Mouse (Mus musculus) cortical plate, adult 2 months (tissue): ENCODE results near the gene Syce3. TPM values are rescaled to one million over a fixed set of nuclear protein-coding genes. Genes with fewer than 3 reads are reported as not detected.

ENCODE experiments used
- H3K27ac ChIP-seq: fragments of 200-500 bp; 2 replicates; pipeline ENCODE4 v1.5.1; 2012; ENCODE audit warnings: low read length, control low read depth, inconsistent platforms; ENCODE audit not compliant: insufficient read depth
- H3K4me1 ChIP-seq: fragments of 200-500 bp; 2 replicates; pipeline ENCODE4 v1.6.1; 2011; ENCODE audit warnings: low read length; ENCODE audit not compliant: control insufficient read depth, insufficient read depth
- H3K4me3 ChIP-seq: fragments of 200-500 bp; 2 replicates; pipeline ENCODE4 v1.5.1; 2011; ENCODE audit warnings: mild to moderate bottlenecking, low read length, control low read depth; ENCODE audit not compliant: insufficient read depth
- CTCF ChIP-seq: fragments of 200-500 bp; IDR thresholded peaks from 2 replicates; pipeline ENCODE4 v1.5.1; 2011; ENCODE audit warnings: mild to moderate bottlenecking, control low read depth, low read length; ENCODE audit not compliant: insufficient read depth; ENCODE audit errors: extremely low read depth
- POLR2A ChIP-seq: fragments of 200-500 bp; IDR thresholded peaks from 2 replicates; pipeline ENCODE4 v1.6.1; 2011; ENCODE audit warnings: mild to moderate bottlenecking, low read length, control low read depth; ENCODE audit not compliant: insufficient read depth; ENCODE audit errors: extremely low read depth
- polyA plus RNA-seq: library from polyadenylated mRNA; depleted of rRNA; stranded (reverse); fragments of >200 nt; gene quantifications from 2 replicates; pipeline ENCODE4 v1.2.3, GENCODE M21; 2012; rRNA removed

The Syce3 gene
- 0.33 TPM in 1 of 2 replicates, not detected in the other for polyA plus RNA-seq

GRCm38 (mm10) chr15:89410118-89410517 is at the start of gene Syce3:
TSS of gene Syce3 (minus strand) at chr15:89410503.
- Histone ChIP-seq H3K4me1 (no peaks in the 10 kb centered on the region), H3K4me3 (no peak within 1 kb of the TSS), H3K27ac (no peak within 1 kb of the TSS)
- TF ChIP-seq POLR2A (no peak), CTCF (no peak)

DNA sequence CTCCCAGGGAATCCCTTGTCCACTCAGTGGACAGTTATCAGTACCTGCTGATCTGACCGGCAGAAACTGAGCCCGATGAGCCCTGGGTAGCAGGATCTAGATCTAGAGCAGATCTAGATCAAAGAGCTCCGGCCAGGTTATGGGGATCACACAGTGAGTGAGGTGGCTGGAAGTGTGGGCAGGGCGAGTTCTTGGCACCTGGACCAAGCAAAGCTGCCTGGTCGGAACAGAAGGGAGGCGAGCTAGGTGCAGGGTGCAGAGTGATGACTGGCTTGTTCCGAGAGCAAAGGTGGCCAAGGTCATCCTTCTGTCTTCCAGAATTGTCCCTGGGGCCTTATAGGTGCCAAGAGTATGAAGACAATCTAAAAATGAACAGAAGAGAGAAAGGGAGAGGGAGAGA is 49.5 kb upstream of the Syce3 start:
- no peak overlapping the region for H3K27ac ChIP-seq
- H3K4me3 ChIP-seq: no peak overlapping the region
- H3K4me1 ChIP-seq: no peaks in the 10 kb centered on the region
- no peak for TF ChIP-seq POLR2A
- no peak for TF ChIP-seq CTCF

DNA sequence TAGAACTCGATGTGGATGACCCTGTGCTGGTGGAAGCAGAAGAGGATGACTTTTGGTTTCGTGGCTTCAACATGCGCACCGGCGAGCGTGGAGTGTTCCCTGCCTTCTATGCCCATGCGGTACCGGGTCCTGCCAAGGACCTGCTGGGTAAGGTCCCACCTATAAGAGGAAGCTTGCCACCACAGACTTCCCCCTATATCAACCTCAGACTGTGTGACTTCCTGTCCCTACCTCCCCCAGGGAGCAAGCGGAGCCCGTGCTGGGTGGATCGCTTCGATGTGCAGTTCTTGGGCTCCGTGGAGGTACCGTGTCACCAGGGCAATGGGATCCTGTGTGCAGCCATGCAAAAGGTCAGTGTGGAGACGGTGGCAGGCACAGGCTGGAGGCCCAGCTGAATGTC is 48.6 kb upstream of the Syce3 start:
- Histone ChIP-seq H3K4me3 (no peak overlapping the region), H3K4me1 (no peaks in the 10 kb centered on the region), H3K27ac (no peak overlapping the region)
- TF ChIP-seq POLR2A: no peak
- TF ChIP-seq CTCF: no peak

GRCm38 (mm10) chr15:89455642-89456041 is 45.3 kb upstream of the Syce3 start:
- Histone ChIP-seq H3K4me3 (peak overlapping the region; percentile 99; the same call in 1 of the 2 replicates), H3K27ac (no peak overlapping the region), H3K4me1 (no peaks in the 10 kb centered on the region)
- TF ChIP-seq CTCF (no peak), POLR2A (no peak)

- Histone ChIP-seq H3K4me3 (peak overlapping the region; percentile 99), H3K4me1 (no peaks in the 10 kb centered on the region), H3K27ac (0 out of 2 replicates have a peak overlapping the region, but pooled peaks have one; percentile 35)
- TF ChIP-seq POLR2A: no peak
- no peak for TF ChIP-seq CTCF
Measured at GRCm38 (mm10) chr15:89454857-89455256, 44.6 kb upstream of the Syce3 start.

DNA sequence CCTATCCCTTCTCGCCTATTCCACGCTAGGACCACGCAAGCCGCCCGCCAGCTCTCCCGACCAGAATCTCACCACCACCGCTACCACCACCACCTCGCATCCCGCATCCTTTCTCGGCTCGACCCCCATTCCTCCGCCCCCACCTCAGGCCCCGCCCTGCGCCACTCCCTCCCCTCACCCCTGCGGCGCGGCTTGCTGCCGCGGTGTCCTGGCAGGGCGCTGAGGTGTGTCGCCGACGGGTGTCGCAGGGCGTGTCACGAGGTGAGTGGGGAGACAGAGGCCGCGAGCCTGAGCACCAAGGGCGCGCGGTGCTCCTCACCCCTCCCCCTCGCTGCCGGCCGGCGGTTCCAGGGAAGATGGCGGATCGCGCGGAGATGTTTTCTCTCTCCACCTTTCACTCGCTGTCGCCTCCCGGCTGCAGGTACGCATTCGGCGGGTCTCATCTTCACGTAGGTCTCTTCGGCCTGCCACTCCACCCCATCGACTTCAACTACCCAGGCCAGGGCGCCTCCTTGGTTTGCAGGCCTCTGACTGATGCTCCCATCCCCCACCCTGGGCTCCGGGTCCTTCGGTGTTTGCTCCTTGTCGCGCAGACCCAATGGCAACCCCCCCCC is 43.7 kb upstream of the Syce3 start, which contains the start of gene Mapk8ip2:
Mapk8ip2 (plus strand) TSS at position 49 of the 614 bp plus-strand sequence.
- peak within 1 kb of the TSS; percentile 99 for H3K4me3 ChIP-seq
- H3K4me1 ChIP-seq: no peaks in the 10 kb centered on the region
- TF ChIP-seq CTCF: no peak
- TF ChIP-seq POLR2A: peak; percentile 57
- H3K27ac ChIP-seq: peak within 1 kb of the TSS; percentile 92

- H3K27ac ChIP-seq: peak overlapping the region; percentile 92
- H3K4me1 ChIP-seq: no peaks in the 10 kb centered on the region
- TF ChIP-seq POLR2A (no peak), CTCF (no peak)
- peak overlapping the region; percentile 99 for H3K4me3 ChIP-seq
Measured at GRCm38 (mm10) chr15:89452906-89453864, 42.9 kb upstream of the Syce3 start.

DNA sequence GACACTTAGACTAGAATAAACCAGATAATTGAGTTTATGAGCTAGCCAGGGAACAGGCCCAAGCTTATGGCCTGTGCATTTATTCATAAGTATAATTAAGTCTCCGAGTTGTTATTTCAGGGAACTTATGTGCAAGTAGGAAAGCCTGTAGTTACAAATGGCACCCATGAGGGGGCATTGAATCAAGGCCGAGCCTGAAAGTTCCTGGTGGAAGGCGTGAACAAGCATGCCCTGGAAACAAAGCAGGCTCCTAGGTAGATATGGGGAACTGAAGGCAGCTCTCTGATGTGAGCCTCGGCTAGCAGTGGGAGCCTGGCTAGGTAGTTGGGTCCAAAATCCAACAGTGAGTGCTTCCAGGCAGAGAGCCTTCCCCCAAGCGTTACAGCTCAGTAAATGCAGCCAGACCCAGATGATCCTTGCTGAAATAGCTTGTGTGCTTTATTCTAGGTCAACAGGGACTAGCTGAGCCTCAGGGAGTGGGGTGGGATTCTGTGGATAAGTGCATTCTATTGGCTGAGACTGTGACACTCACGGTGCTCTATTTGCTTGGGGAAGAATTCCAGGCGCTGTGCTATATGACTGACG is 32.3 kb upstream of the Syce3 start:
- Histone ChIP-seq H3K4me3 (no peak overlapping the region), H3K27ac (no peak overlapping the region), H3K4me1 (no peaks in the 10 kb centered on the region)
- no peak for TF ChIP-seq POLR2A
- TF ChIP-seq CTCF: no peak; the same call in 1 of the 2 replicates

DNA sequence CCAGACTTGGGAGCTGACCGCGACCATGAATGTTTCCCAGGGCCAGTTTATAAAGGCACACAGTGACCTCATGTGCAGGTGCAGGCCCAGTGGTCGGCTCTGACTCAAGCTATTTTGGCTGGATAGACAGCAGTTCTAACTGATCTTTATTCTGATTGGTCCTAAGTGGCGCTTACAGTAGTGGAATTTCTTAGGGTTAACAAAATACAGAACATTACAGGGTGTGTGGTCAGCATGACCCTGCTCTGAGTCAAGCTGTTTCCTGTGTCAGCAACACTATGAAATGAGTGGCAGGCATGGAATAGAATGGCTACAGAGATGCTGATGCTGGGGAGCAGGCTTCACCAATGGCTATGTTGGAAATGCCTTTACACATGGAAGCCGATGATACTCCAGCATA is 25.6 kb upstream of the Syce3 start:
- TF ChIP-seq POLR2A (no peak), CTCF (no peak)

More for the DNA sequence above, 25.6 kb upstream of the Syce3 start:
- Histone ChIP-seq H3K4me3 (no peak overlapping the region), H3K27ac (no peak overlapping the region), H3K4me1 (no peaks in the 10 kb centered on the region)
